6 mouse cellular contexts compared by ENCODE assay signal in genomic region chr11:90707134-90707533, GRCm38 (mm10). TPM values are rescaled to one million over a fixed set of nuclear protein-coding genes. Genes with fewer than 3 reads are reported as not detected.
DNase-seq lines count a peak whose midpoint lies in the region; ATAC-seq and TF ChIP-seq lines count a peak whose summit lies in the region.
"Not testable (repeated sequence)": the region's sequence is repeated elsewhere in the genome, so short reads cannot be mapped to it uniquely, and the experiment has no call there.

No protein-coding gene starts in this region.

- not testable (repeated sequence) for H3K9ac ChIP-seq in MEL (ENCODE audit: control insufficient read depth, low read depth, low read length, poor library complexity, severe bottlenecking); kidney, postnatal 0 days (ENCODE audit: low read depth, low read length); liver, embryonic 11.5 days (ENCODE audit: low read depth, low read length); liver, embryonic 14.5 days (replicated peaks)

- not testable (repeated sequence) for H3K79me2 ChIP-seq in MEL (ENCODE audit: control insufficient read depth, insufficient read depth, low read length, poor library complexity)

- DNase-seq in MEL (ENCODE audit: low read depth, low spot score); kidney, postnatal 0 days (ENCODE audit: low spot score); liver, embryonic 11.5 days (ENCODE audit: low spot score); liver, embryonic 14.5 days (ENCODE audit: low read depth in 3 of 3, low spot score in 3 of 3): not testable (repeated sequence)
- DNase-seq in midbrain, embryonic 10.5 days (ENCODE audit: low spot score) = peak; percentile 4

- H3K4me2 ChIP-seq in kidney, postnatal 0 days (ENCODE audit: low read length); liver, embryonic 11.5 days; liver, embryonic 14.5 days (ENCODE audit: low read depth): not testable (repeated sequence)

- H3K27ac ChIP-seq in MEL (ENCODE audit: control insufficient read depth, low read depth, low read length); kidney, postnatal 0 days; liver, embryonic 11.5 days (ENCODE audit: low read depth, low read length); liver, embryonic 14.5 days; midbrain, embryonic 10.5 days (replicated peaks): not testable (repeated sequence)

- not testable (repeated sequence) for H3K36me3 ChIP-seq in MEL (ENCODE audit: control insufficient read depth in 1 of 2, insufficient read depth in 2 of 2, low read length in 2 of 2); kidney, postnatal 0 days (ENCODE audit: insufficient read depth, low read length); liver, embryonic 11.5 days (ENCODE audit: control insufficient read depth, insufficient read depth, low read length); liver, embryonic 14.5 days (replicated peaks; ENCODE audit: control insufficient read depth, insufficient read depth, low read depth); midbrain, embryonic 10.5 days

- TF ChIP-seq RAD21 in MEL (IDR thresholded peaks at IDR 0.05; ENCODE audit: low read depth, low read length) = peak; percentile 43

- ATAC-seq in erythroblast, adult 5-6 weeks (replicated peaks; ENCODE audit: low FRiP score, poor library complexity, severe bottlenecking) = peak; percentile 66; the same call in 1 of the 2 replicates
- not testable (repeated sequence) for ATAC-seq in kidney, postnatal 0 days (replicated peaks; ENCODE audit: low FRiP score, low read depth)
- ATAC-seq in liver, embryonic 11.5 days (replicated peaks; ENCODE audit: low FRiP score) = peak; percentile 23; the same call in 1 of the 2 replicates
- ATAC-seq in liver, embryonic 14.5 days (ENCODE audit: insufficient read depth) = peak; percentile 62; the same call in 1 of the 2 replicates

- not testable (repeated sequence) for H3K27me3 ChIP-seq in MEL (ENCODE audit: control insufficient read depth in 1 of 2, insufficient read depth in 2 of 2, low read length in 2 of 2); kidney, postnatal 0 days (ENCODE audit: insufficient read depth, low read length); liver, embryonic 11.5 days (replicated peaks; ENCODE audit: control insufficient read depth, insufficient read depth, low read length); liver, embryonic 14.5 days (ENCODE audit: control insufficient read depth, insufficient read depth, low read length); midbrain, embryonic 10.5 days (ENCODE audit: low read depth, poor library complexity, severe bottlenecking)

- H3K4me1 ChIP-seq in MEL (ENCODE audit: control insufficient read depth in 1 of 2, insufficient read depth in 2 of 2, low read length in 2 of 2); kidney, postnatal 0 days (replicated peaks; ENCODE audit: insufficient read depth, low read length); liver, embryonic 11.5 days (replicated peaks; ENCODE audit: control insufficient read depth, insufficient read depth, low read length); liver, embryonic 14.5 days (replicated peaks; ENCODE audit: control insufficient read depth in 2 of 2, insufficient read depth in 2 of 2, low read length in 1 of 2); midbrain, embryonic 10.5 days: not testable (repeated sequence)

- peak in 2 of 3 experiments; percentile 33; a peak in 3 of 6 replicates for TF ChIP-seq CTCF in MEL (IDR thresholded peaks at IDR 0.05 in 2 of 3, conservative IDR thresholded peaks at IDR 0.05 in 1 of 3; ENCODE audit: control insufficient read depth in 1 of 3, insufficient read depth in 1 of 3, low read depth in 2 of 3, low read length in 3 of 3, poor library complexity in 1 of 3, severe bottlenecking in 1 of 3)
- peak; percentile 24; the same call in 1 of the 2 replicates for TF ChIP-seq CTCF in kidney, postnatal 0 days (IDR thresholded peaks at IDR 0.05; ENCODE audit: low read depth)
- TF ChIP-seq CTCF in liver, embryonic 14.5 days (IDR thresholded peaks at IDR 0.05; ENCODE audit: low read depth) = peak; percentile 51

- TF ChIP-seq POLR2A in MEL (IDR thresholded peaks at IDR 0.05; ENCODE audit: control insufficient read depth in 1 of 2, insufficient read depth in 1 of 2, low read depth in 1 of 2, low read length in 2 of 2, poor library complexity in 1 of 2) = not testable (repeated sequence)

- 97% methylated on average over 1 of the region's 1 CpGs for WGBS in kidney, postnatal 0 days
- WGBS in liver, embryonic 11.5 days = 89% methylated on average over 1 of the region's 1 CpGs
- WGBS in liver, embryonic 14.5 days (ENCODE audit: insufficient replicate concordance) = 45% methylated on average over 1 of the region's 1 CpGs
- WGBS in midbrain, embryonic 10.5 days = 93% methylated on average over 1 of the region's 1 CpGs

- H3K9me3 ChIP-seq in MEL (replicated peaks; ENCODE audit: insufficient read depth, low read length); kidney, postnatal 0 days (replicated peaks; ENCODE audit: low read length); liver, embryonic 11.5 days (ENCODE audit: control insufficient read depth, low read length); liver, embryonic 14.5 days (ENCODE audit: control insufficient read depth, low read length); midbrain, embryonic 10.5 days (replicated peaks): not testable (repeated sequence)

- TF ChIP-seq EP300 in MEL (IDR thresholded peaks at IDR 0.05; ENCODE audit: low read depth in 1 of 2, low read length in 2 of 2); liver, embryonic 14.5 days (IDR thresholded peaks at IDR 0.05; ENCODE audit: low read depth): not testable (repeated sequence)

- H3K4me3 ChIP-seq in MEL (ENCODE audit: control insufficient read depth in 1 of 2, insufficient read depth in 1 of 2, low read depth in 2 of 2, low read length in 2 of 2); kidney, postnatal 0 days (replicated peaks; ENCODE audit: low read depth, low read length); liver, embryonic 11.5 days (ENCODE audit: low read depth, low read length); liver, embryonic 14.5 days (ENCODE audit: insufficient read depth in 1 of 2, low read depth in 2 of 2, low read length in 2 of 2); midbrain, embryonic 10.5 days: not testable (repeated sequence)

TF ChIP-seq in MEL, 35 proteins besides CTCF, POLR2A, EP300 and RAD21:
- TF ChIP-seq ZC3H11A (IDR thresholded peaks at IDR 0.05; ENCODE audit: low read depth, low read length) = 0 out of 2 replicates have a peak, but pooled peaks have one; percentile 13
- TF ChIP-seq SMC3 (IDR thresholded peaks at IDR 0.05; ENCODE audit: low read depth, low read length) = peak; percentile 50

RNA-seq across cellular contexts. Expression of gene Tom1l1, which starts 19.0 kb away (rescaled TPM):
- total RNA-seq in MEL (2012; rRNA removed) = 25.4 and 34.7 TPM in 2 replicates
- polyA plus RNA-seq in MEL (2012; ENCODE audit: insufficient read depth in 1 of 2, insufficient read length in 2 of 2, low read depth in 1 of 2, low replicate concordance in 2 of 2, missing spikeins in 1 of 2) = 10 to 100 TPM in 1 of 2 experiments, not detected in 1; 41.3 TPM
- total RNA-seq in erythroblast, adult 5-6 weeks (2015; ENCODE audit: low replicate concordance) = 45.1 and 50.1 TPM in 2 replicates
- total RNA-seq in erythroblast, adult 5-6 weeks (2017; ENCODE audit: low replicate concordance) = 99.1 and 124 TPM in 2 replicates
- 32.8 and 35.4 TPM in 2 replicates for polyA plus RNA-seq in kidney, postnatal 0 days (2015; fragmentation: Nextera tagmentation; extraction: Ambion mirVana)
- polyA plus RNA-seq in liver, embryonic 11.5 days (2014; fragmentation: Nextera tagmentation; extraction: Ambion mirVana) = 60.7 and 66.0 TPM in 2 replicates
- polyA plus RNA-seq in liver, embryonic 14.5 days (2012; rRNA removed) = 13.6 and 26.6 TPM in 2 replicates
- 58.9 and 60.6 TPM in 2 replicates for polyA plus RNA-seq in liver, embryonic 14.5 days (2014; fragmentation: Nextera tagmentation; extraction: Ambion mirVana)
- 17.7 and 20.8 TPM in 2 replicates for polyA plus RNA-seq in midbrain, embryonic 10.5 days (2016; fragmentation: Nextera tagmentation; extraction: Ambion mirVana)
